Mouse (Mus musculus): ENCODE data around the gene Nbeal2.
"Not testable (repeated sequence)": the region's sequence is repeated elsewhere in the genome, so short reads cannot be mapped to it uniquely, and the experiment has no call there.

Gene Nbeal2

GRCm38 (mm10) chr9:110653655-110654461 lies at the start of gene Nbeal2:
Nbeal2 (minus strand) TSS chr9:110654161.
- peak; percentile 49 to 59 for DNase-seq (ENCODE audit: low spot score in 2 of 2)

GRCm38 (mm10) chr9:110702848-110703247 lies 48.9 kb upstream of the Nbeal2 start:
- no peak for DNase-seq (ENCODE audit: low spot score in 2 of 2)

- no peak for DNase-seq (ENCODE audit: low spot score in 2 of 2)
These were observed 47.4 kb upstream of the Nbeal2 start for GRCm38 (mm10) chr9:110701114-110702032.

GRCm38 (mm10) chr9:110699574-110699973 lies 45.6 kb upstream of the Nbeal2 start:
- DNase-seq (ENCODE audit: low spot score in 2 of 2): no peak

- no peak for DNase-seq (ENCODE audit: low spot score in 2 of 2)
These were observed 43.5 kb upstream of the Nbeal2 start for GRCm38 (mm10) chr9:110697465-110697864.

- no peak for DNase-seq (ENCODE audit: low spot score in 2 of 2)
These were observed 42.5 kb upstream of the Nbeal2 start for GRCm38 (mm10) chr9:110696427-110696826.

GRCm38 (mm10) chr9:110695165-110695755 lies 41.3 kb upstream of the Nbeal2 start:
- no peak for DNase-seq (ENCODE audit: low spot score in 2 of 2)

- DNase-seq (ENCODE audit: low spot score in 2 of 2): no peak
These were observed 35.4 kb upstream of the Nbeal2 start for GRCm38 (mm10) chr9:110689261-110689779.

GRCm38 (mm10) chr9:110687846-110688245 lies 33.9 kb upstream of the Nbeal2 start:
- DNase-seq (ENCODE audit: low spot score in 2 of 2): no peak

GRCm38 (mm10) chr9:110687061-110687460 lies 33.1 kb upstream of the Nbeal2 start:
- DNase-seq (ENCODE audit: low spot score in 2 of 2): no peak

GRCm38 (mm10) chr9:110686472-110686871 lies 32.5 kb upstream of the Nbeal2 start:
- no peak for DNase-seq (ENCODE audit: low spot score in 2 of 2)

GRCm38 (mm10) chr9:110685591-110685990 lies 31.6 kb upstream of the Nbeal2 start:
- no peak for DNase-seq (ENCODE audit: low spot score in 2 of 2)

- no peak for DNase-seq (ENCODE audit: low spot score in 2 of 2)
These were observed 31.2 kb upstream of the Nbeal2 start for GRCm38 (mm10) chr9:110685187-110685586.

- DNase-seq (ENCODE audit: low spot score in 2 of 2): peak; percentile 35 to 41
These were observed 30.3 kb upstream of the Nbeal2 start for GRCm38 (mm10) chr9:110684100-110684831.

- no peak for DNase-seq (ENCODE audit: low spot score in 2 of 2)
These were observed 29.7 kb upstream of the Nbeal2 start for GRCm38 (mm10) chr9:110683574-110684099.

GRCm38 (mm10) chr9:110682697-110683096 lies 28.7 kb upstream of the Nbeal2 start:
- DNase-seq (ENCODE audit: low spot score in 2 of 2): not testable (repeated sequence)

GRCm38 (mm10) chr9:110682255-110682654 lies 28.3 kb upstream of the Nbeal2 start:
- DNase-seq (ENCODE audit: low spot score in 2 of 2): no peak

GRCm38 (mm10) chr9:110681817-110682216 lies 27.9 kb upstream of the Nbeal2 start:
- DNase-seq (ENCODE audit: low spot score in 2 of 2): no peak

- DNase-seq (ENCODE audit: low spot score in 2 of 2): no peak
These were observed 27.0 kb upstream of the Nbeal2 start for GRCm38 (mm10) chr9:110680736-110681507.

- DNase-seq (ENCODE audit: low spot score in 2 of 2): no peak
These were observed 24.9 kb upstream of the Nbeal2 start for GRCm38 (mm10) chr9:110678886-110679285.

Measured in frontal cortex, postnatal 25 days (tissue).